In the genomic region with DNA sequence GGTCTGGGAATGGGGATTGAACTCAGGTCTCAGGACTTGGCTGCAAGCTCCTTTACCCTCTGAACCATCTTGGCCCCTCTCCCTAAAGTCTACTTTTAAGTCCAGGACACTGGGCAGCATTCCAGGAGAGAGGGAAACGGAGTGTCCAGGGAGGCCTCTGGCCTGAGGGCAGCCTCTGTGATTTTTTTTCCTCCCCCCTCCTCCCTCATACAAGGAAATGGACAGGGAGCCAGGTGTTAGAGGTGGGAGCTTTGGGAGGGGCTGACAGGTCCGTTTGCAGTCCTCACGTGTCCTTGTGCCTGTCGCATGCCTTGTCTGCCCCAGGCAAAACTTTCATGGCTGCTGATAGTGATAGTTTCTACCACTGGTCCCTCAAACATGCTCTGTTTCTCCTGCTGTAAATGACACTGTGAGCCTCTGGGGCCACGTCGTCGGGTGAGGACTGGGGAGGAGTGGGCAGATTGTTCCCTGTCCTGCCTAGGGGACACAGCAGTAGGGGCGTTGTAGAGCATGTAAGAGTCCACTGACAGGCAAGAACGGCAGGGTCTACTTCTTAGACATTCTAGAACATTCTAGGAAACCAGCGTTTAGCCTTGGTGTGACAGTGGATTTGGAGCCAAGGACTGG, we compare ENCODE assay signal across 9 mouse cellular contexts. TPM values are rescaled to one million over a fixed set of nuclear protein-coding genes. Genes with fewer than 3 reads are reported as not detected.
DNase-seq lines count a peak whose midpoint lies in the region; ATAC-seq and TF ChIP-seq lines count a peak whose summit lies in the region.
"Had no signal": no experiment of that assay in that cellular context is flagged by ENCODE, and none has a peak within 500 bp of the region (broad histone marks: within the 10 kb centered on the region; RNA-seq: fewer than 3 reads in every experiment).

No protein-coding gene starts in this region.

- peaks cover 97% of the 10 kb centered on the region for H3K4me1 ChIP-seq in heart, embryonic 12.5 days (replicated peaks)
- H3K4me1 ChIP-seq in bone marrow macrophage, adult 2 months (ENCODE audit: control insufficient read depth, insufficient read depth, low read length), result peaks cover 84% of the 10 kb centered on the region
- H3K4me1 ChIP-seq in liver, embryonic 16.5 days (ENCODE audit: control insufficient read depth, low read depth, low read length), result peaks cover 74% of the 10 kb centered on the region

- no peak for TF ChIP-seq CTCF in bone marrow macrophage, adult 2 months (IDR thresholded peaks at IDR 0.05; ENCODE audit: low read depth, low read length)

- H3K9me3 ChIP-seq in heart, embryonic 12.5 days (replicated peaks), result no peaks in the 10 kb centered on the region
- no peaks in the 10 kb centered on the region for H3K9me3 ChIP-seq in liver, embryonic 16.5 days (replicated peaks; ENCODE audit: control insufficient read depth, low read length)

- H3K27ac ChIP-seq in heart, embryonic 12.5 days (ENCODE audit: poor library complexity, severe bottlenecking), result peak overlapping the region; percentile 73
- peak overlapping the region; percentile 41 for H3K27ac ChIP-seq in bone marrow macrophage, adult 2 months (ENCODE audit: insufficient read depth, low read depth, low read length)
- peak overlapping the region; percentile 83 for H3K27ac ChIP-seq in liver, embryonic 16.5 days (ENCODE audit: low read length)

- peak overlapping the region; percentile 43 for H3K4me2 ChIP-seq in heart, embryonic 12.5 days
- H3K4me2 ChIP-seq in liver, embryonic 16.5 days (ENCODE audit: low read depth, low read length), result peak overlapping the region; percentile 47; the same call in 1 of the 2 replicates

- H3K27me3 ChIP-seq in heart, embryonic 12.5 days (replicated peaks), result no peaks in the 10 kb centered on the region
- H3K27me3 ChIP-seq in liver, embryonic 16.5 days (ENCODE audit: control insufficient read depth, insufficient read depth, low read depth, low read length), result no peaks in the 10 kb centered on the region

- WGBS in heart, embryonic 12.5 days, result 47% methylated on average over 10 of the region's 10 CpGs
- 54% methylated on average over 10 of the region's 10 CpGs for WGBS in liver, embryonic 16.5 days (ENCODE audit: insufficient replicate concordance)

- no peak for ATAC-seq in heart, embryonic 12.5 days (ENCODE audit: insufficient number of reproducible peaks, low FRiP score)
- ATAC-seq in liver, embryonic 16.5 days (ENCODE audit: low read depth), result no peak

- no peak for TF ChIP-seq POLR2A in bone marrow macrophage, adult 2 months (IDR thresholded peaks at IDR 0.05; ENCODE audit: borderline replicate concordance, low read depth, low read length)

- H3K36me3 ChIP-seq in heart, embryonic 12.5 days, result peaks cover 58% of the 10 kb centered on the region
- H3K36me3 ChIP-seq in liver, embryonic 16.5 days (ENCODE audit: control insufficient read depth, insufficient read depth), result no peaks in the 10 kb centered on the region

- no peak for DNase-seq in heart, postnatal 4 days
- DNase-seq in kidney, adult 18-20 months, result peak; percentile 77
- no peak for DNase-seq in urinary bladder, postnatal 10 days (ENCODE audit: low spot score)
- no peak for DNase-seq in spleen, adult 18-20 months
- no peak for DNase-seq in right cerebral cortex, postnatal 14 days

- H3K9ac ChIP-seq in heart, embryonic 12.5 days, result 0 out of 2 replicates have a peak overlapping the region, but pooled peaks have one; percentile 13
- peak overlapping the region; percentile 46 for H3K9ac ChIP-seq in liver, embryonic 16.5 days (ENCODE audit: low read depth, low read length)

- H3K4me3 ChIP-seq in heart, embryonic 12.5 days, result peak overlapping the region; percentile 5; the same call in 1 of the 2 replicates
- peak overlapping the region; percentile 19 for H3K4me3 ChIP-seq in bone marrow macrophage, adult 2 months (ENCODE audit: insufficient read depth, low read length)
- H3K4me3 ChIP-seq in liver, embryonic 16.5 days (ENCODE audit: low read depth, low read length), result no peak overlapping the region

RNA-seq across cellular contexts. Expression of a gene that starts 9.6 kb away (rescaled TPM):
- 6.3 and 8.3 TPM in 2 replicates for polyA plus RNA-seq in heart, embryonic 12.5 days (2016; fragmentation: Nextera tagmentation; extraction: Ambion mirVana)
- 1 to 10 TPM; 4.2 to 4.3 TPM for total RNA-seq in heart, postnatal 4 days (2021)
- 15.4 and 17.8 TPM in 2 replicates for polyA plus RNA-seq in bone marrow macrophage, adult 2 months (2012; ENCODE audit: insufficient read depth, insufficient read length, missing spikeins)
- 5.1 and 5.8 TPM in 2 replicates for polyA plus RNA-seq in liver, embryonic 16.5 days (2015; fragmentation: Nextera tagmentation; extraction: Ambion mirVana)

RNA-seq across cellular contexts. Expression of a gene that starts 15.4 kb away (rescaled TPM):
- 92.8 and 97.3 TPM in 2 replicates for polyA plus RNA-seq in heart, embryonic 12.5 days (2016; fragmentation: Nextera tagmentation; extraction: Ambion mirVana)
- 100 to 1,000 TPM in 1 of 2 experiments, 10 to 100 TPM in 1; 91.0 to 100 TPM for total RNA-seq in heart, postnatal 4 days (2021)
- polyA plus RNA-seq in bone marrow macrophage, adult 2 months (2012; ENCODE audit: insufficient read depth, insufficient read length, missing spikeins), result 87.2 and 90.4 TPM in 2 replicates
- polyA plus RNA-seq in liver, embryonic 16.5 days (2015; fragmentation: Nextera tagmentation; extraction: Ambion mirVana), result 47.1 and 49.3 TPM in 2 replicates

RNA-seq across cellular contexts. Expression of a gene that starts 19.6 kb away (rescaled TPM):
- polyA plus RNA-seq in heart, embryonic 12.5 days (2016; fragmentation: Nextera tagmentation; extraction: Ambion mirVana), result 0.45 and 0.55 TPM in 2 replicates
- under 1 TPM; 0.25 to 0.33 TPM for total RNA-seq in heart, postnatal 4 days (2021)
- 0.67 and 0.71 TPM in 2 replicates for polyA plus RNA-seq in bone marrow macrophage, adult 2 months (2012; ENCODE audit: insufficient read depth, insufficient read length, missing spikeins)
- 0.18 and 0.20 TPM in 2 replicates for polyA plus RNA-seq in liver, embryonic 16.5 days (2015; fragmentation: Nextera tagmentation; extraction: Ambion mirVana)

RNA-seq across cellular contexts. Expression of a gene that starts 23.6 kb away (rescaled TPM):
- polyA plus RNA-seq in heart, embryonic 12.5 days (2016; fragmentation: Nextera tagmentation; extraction: Ambion mirVana), result 78.8 and 89.6 TPM in 2 replicates
- 10 to 100 TPM; 25.5 to 28.5 TPM for total RNA-seq in heart, postnatal 4 days (2021)
- 32.2 and 35.8 TPM in 2 replicates for polyA plus RNA-seq in bone marrow macrophage, adult 2 months (2012; ENCODE audit: insufficient read depth, insufficient read length, missing spikeins)
- polyA plus RNA-seq in liver, embryonic 16.5 days (2015; fragmentation: Nextera tagmentation; extraction: Ambion mirVana), result 42.2 and 44.7 TPM in 2 replicates

RNA-seq across cellular contexts. Expression of a gene that starts 25.7 kb away (rescaled TPM):
- polyA plus RNA-seq in heart, embryonic 12.5 days (2016; fragmentation: Nextera tagmentation; extraction: Ambion mirVana), result 16.8 and 19.3 TPM in 2 replicates
- not detected for total RNA-seq in heart, postnatal 4 days (2021)
- not detected in 2 replicates for polyA plus RNA-seq in bone marrow macrophage, adult 2 months (2012; ENCODE audit: insufficient read depth, insufficient read length, missing spikeins)
- polyA plus RNA-seq in liver, embryonic 16.5 days (2015; fragmentation: Nextera tagmentation; extraction: Ambion mirVana), result 2.5 TPM in 1 of 2 replicates, not detected in the other
- polyA plus RNA-seq: cerebellum, adult 2 months had no signal
